Mouse (Mus musculus) gastrocnemius, postnatal 4 days (tissue): ENCODE data around the gene Cryba4. TPM values are rescaled to one million over a fixed set of nuclear protein-coding genes. Genes with fewer than 3 reads are reported as not detected.

ENCODE experiments used
- DNase-seq, 2 experiments: peaks; one replicate each; pipeline ENCODE4 v3.0.0; 2021 to 2022; ENCODE audit warnings: low spot score in 2 of 2, mixed read lengths in 2 of 2
- long read RNA-seq, 2 experiments: library from polyadenylated mRNA; stranded (forward); transcript quantifications; one replicate each; pipeline ENCODE4 v2.0.0; 2021
- total RNA-seq, 2 experiments: library from RNA; stranded (reverse); gene quantifications; 2 replicates each; pipeline ENCODE4 v1.2.3; 2021

Gene Cryba4
- total RNA-seq: under 1 TPM; 0.91 to 0.98 TPM
- long read RNA-seq, experiment 1, partial matches to known transcripts: 0 of 1 reads
- long read RNA-seq, experiment 1, other reads (novel, unspliced or antisense): 0 of 1 reads
- long read RNA-seq, experiment 2: 0 reads

DNA sequence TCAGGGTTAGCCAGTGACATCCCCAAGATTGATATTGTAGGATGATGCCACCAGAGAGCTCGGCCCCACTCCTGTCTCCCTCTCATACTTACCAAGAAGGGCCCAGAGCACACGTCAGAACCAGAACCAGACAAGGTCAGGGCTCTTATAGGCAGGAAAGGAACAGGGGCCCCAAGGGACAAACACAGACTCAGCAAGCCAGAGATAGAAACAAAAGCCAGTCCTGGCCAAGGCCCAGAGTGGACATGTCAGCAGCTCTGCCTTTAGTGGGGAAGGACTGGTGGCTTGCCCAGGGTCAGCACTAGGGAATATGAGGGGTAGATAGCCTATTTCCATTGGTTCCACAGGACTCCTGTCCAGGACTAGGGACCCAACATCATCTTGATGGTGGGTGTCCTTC, at the start of gene Cryba4:
Gene Cryba4 (minus strand): TSS at position 119 of the 400 bp plus-strand sequence.
- DNase-seq: no peak

DNA sequence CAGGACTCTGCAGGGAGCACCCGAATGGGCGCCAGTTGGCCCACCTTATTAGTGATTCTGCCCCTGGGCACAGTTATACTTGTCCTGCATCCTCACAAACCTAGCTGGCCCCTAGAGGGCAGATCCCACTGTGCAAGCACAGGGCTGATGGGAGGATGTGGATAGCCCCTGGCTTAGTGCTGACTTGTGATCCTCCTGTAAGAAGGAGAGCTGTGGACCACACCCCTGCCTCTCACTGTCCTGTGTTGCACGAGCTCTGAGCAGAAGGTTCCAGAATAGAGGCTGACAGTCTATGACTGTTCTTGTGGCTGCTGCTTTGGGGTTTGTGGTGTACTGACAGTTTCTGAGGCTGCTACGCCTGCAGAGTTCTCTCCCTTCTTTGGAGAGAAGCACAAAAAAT, 49.4 kb upstream of the Cryba4 start:
- no peak for DNase-seq

DNA sequence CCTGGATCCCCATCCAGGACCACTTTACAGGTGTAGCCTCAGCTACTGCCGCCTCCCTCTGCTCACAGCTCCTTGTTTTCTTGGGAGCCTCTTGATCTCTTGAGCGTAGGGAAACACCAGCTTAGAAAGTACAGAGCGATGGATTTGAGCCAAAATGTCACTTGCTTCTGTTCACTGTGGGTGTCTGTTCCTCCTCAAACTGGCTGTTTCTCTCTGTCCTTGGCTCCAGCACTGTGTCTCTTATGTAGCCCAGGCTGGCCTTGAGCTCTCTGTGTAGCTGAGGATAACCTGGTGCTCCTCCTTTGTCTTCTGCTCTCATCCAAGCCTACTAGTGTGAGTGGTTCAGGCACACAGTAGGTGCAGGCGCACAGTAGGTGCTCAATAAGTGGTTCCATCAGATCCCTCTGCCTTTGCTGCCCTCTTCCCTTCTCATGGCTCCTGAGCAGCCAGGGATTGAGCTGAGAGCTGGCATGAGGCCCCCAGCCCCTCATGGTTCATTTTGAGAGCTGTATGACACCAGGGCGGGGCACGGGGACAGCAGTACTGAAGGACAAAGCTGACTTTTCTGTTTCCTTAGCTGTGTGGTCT, 48.5 kb upstream of the Cryba4 start:
- no peak for DNase-seq

DNA sequence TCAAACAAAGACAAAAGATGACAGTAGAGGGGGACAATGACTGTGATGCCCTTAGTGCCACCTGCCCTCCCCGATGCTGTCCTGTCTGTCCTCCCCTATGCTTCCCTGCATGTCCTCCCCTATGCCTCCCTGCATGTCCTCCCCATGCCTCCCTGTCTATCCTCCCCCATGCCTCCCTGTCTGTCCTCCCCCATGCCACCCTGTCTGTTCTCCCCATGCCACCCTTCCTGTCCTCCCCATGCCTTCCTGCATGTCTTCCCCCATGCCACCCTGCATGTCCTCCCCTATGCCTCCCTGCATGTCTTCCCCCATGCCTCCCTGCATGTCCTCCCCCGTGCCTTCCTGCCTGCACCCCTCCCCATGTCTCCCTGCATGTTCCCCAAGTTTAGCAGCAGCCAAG, 47.8 kb upstream of the Cryba4 start:
- DNase-seq: no peak

DNA sequence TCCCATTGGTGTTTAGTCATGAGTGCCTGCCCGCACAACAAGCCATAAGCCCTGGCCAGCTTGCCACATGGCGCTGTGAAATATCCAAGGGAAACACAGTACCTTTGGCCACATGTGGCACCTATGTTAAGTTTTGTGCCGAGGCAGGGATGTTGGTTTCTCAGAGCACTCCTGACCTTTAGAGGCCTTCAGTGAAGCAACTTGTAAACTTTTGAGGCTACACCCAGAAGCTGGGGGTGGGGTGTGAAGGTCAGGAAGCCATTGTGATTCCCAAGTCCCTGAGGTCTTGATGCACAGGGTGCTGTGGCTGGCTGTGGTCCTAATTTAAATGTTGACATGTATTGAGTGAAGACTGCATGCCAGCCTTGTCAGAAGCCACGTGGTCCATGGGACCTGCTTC, 47.1 kb upstream of the Cryba4 start:
- no peak for DNase-seq

DNA sequence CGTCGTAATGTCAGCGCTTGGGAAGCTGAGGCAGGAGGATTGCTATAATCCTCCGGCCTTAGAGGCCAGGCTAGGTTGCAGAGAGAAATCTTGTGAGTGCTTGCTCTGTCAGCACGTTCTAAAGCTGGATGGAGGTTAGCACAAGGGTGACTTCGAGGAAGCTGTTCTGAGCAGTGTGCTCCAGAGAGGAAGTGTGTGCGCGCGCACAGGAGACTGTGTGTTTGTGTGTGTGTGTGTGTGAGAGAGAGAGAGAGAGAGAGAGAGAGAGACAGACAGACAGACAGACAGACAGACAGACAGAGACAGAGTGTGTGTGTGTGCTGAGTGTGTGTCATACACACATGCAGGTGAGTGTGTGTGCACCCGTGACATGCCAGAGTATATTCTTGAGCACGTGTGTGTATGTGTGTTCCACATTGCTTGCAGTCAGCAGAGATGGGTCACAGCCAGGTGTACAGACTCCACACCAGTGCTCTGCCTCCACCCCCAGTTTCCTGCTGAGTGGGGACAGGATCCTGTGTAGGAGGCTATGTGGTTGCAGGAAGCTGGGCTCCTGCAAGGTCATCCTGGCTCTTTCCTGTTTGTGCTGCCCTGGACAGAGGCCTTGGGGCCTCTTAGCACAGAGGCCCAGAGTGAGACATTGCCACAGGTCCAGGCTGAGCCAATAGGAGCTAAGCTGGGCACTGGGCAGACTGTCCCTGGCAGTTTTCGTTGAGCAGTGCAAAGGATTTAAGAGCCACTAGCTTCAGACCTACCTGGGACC, 46.1 kb upstream of the Cryba4 start:
- DNase-seq: no peak

DNA sequence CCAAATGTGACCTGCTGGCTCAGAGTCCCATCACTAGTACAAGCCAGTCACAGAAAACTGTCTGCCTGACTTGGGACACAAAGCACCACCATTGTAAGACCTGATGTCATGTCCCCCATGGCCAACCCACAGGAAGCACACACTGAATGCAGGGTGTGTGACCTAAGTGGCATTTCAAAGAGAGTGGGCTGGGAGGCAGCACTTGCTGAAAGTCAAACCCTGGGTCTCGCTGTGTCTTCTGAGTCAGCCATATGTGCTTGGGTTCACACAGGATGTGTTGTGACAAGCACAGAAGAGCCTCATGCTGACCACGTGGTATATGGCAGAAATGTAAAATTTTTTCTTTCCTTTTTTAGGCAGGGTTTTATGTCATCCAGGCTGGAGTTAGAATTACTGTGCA, 44.9 kb upstream of the Cryba4 start:
- no peak for DNase-seq

DNA sequence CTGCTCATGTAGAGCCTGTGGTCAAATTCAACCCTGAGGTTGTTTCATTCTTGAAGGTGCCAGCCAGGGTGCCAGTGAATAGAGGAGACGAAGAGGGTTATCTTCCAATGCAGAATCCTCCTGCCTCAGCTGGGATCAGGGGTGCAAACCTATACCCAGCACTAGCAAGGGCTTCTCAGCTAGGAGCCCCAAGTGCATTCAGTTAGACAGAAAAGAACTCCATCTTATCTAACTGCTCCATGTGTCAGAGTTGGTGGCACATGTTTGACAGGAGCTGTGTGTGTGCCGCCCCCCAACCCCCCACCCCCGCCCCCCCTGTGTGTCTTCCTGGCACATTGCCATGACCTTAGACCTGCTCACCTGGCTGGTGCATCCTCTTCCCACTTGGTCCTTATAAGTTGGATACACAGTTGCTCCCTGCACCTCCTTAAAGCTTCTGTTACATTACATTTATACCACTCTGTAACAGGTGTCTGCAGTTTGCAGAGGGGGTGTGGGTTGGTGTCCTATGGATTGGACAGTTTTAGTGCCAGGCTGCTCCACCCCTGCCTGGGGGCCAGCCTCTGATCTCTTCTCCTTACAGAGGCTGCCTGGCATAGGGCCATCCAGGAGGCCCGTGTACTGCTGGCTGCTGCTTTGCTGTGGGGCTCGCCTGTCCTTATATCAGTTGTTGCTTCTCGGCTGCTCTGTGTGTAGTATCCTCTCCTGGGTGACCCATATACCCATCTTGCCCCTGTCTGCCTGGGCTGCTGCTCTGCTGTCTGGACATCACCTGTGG, 44.3 kb upstream of the Cryba4 start:
- DNase-seq: no peak

DNA sequence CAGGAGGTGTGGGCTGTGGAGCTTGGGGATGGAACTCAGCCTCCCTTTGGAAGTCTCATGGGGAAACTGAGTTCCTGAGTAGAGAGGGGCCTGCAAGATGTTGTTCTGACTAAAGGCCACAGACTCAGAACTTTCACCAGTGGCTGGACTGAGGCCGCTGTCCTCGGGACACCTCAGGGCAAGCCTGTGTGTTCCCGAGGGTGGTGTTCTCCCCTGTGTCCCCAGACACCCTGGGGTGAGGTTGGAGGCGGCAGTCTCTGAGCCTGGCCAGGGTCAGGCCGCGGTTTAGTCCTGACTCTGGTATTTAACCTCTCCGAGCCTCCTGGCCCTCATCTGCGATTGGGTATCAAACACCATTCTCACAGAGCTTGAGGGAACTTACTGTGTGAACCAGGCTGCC, 43.2 kb upstream of the Cryba4 start:
- no peak for DNase-seq

DNA sequence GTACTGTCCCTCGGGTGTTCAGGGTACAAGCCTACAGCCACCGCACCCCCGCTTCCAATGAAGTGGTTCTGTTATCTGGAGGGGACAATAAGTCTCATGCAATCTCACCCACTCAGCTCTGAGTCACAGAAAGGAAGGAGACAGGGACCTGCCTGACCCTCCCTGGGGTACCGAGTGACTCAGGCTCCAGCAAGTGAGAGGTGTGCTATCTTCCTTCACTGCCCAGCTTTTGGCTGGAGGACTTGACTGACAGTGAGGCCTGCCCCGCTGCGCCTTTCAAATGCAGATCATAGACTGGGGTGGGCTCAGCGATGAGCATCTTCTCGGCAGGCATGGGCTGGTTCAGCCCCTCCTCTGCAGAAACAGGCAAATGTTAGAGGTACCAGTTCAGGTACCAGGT, 42.8 kb upstream of the Cryba4 start:
- DNase-seq: no peak

DNA sequence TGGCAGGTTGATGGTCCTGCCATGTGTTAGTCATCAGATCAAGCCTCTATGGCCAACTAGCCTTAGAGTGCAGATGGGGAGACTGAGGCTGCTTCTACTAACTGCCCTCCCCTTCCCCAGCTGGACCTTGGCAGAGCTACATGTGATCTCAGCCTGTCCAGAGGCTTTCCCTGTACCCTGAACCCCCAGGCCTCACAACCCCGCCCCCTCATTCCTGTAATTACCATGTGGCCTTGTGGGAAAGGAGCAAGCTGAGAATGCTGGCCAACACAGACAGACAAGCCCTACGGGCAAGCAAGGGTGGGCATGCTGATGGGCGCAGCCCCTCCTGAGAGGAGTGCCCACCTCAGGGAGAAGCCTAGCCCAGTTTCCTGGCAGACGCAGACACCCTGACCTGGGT, 42.4 kb upstream of the Cryba4 start:
- no peak for DNase-seq

DNA sequence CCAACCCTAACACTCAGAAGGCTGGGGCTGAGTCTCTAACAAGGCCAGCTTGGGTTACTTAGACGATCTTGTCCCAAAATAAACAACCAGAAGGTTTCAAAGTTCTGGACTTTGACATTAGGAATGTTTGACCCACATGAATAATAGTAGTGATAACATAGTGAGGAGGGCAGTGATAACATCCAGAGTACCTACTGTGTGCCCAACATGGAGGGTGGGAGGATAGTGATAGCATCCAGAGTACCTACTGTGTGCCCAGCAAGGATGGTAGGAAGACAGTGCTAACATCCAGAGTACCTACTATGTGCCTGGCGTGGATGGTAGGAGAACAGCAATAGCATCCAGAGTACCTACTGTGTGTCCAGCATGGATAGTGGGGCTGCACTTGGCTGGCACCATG, 41.5 kb upstream of the Cryba4 start:
- DNase-seq: no peak

DNA sequence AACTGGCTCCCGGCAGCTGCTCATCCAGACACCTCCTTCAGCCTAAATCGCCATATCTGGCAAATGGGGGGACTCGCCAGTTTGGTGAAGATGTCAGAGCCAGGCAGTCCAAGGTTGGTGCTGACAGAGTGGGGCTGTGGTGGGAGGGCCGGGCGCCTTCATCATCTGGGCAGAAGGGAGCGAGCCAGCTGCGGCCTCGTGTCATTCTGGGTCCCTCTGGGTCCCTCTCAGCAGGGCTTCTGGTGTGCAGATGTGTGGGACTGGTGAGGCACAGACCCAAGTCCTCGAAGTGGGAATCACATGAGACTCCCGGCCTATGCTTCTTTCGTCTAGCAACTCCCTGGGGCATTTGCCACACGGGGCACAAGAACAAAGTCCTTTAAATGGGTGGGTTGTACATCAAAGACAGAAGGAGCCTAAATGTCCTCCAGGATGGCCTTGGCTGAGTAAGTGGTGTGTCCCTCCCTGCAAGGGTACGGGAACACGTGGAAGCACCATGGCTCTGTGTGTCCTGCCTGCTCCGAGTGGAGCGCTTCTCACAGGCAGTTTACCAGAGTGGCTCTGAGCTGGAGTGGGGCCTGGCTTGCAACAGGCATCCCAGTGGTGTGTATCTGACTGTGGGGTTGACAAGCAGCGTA, 40.1 kb upstream of the Cryba4 start:
- no peak for DNase-seq

DNA sequence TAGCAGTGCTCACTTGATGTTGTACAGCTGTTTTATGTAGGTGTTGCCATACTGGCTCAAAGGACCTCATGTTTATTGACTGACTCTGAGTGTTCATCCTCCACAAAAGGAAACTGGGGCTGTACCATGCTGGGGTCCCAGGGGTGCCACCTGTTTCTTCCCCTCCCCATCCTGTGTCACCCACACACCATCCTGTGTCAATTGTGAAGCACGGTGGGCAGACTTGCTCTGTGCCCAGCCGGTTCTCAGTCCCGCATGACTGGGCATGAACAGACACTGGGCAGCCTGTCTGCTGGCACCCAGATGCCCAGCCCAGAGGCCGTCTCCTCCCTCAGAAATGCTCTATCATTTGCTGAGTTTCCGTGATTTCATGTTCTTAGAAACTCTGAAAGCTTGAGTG, 39.5 kb upstream of the Cryba4 start:
- no peak for DNase-seq

DNA sequence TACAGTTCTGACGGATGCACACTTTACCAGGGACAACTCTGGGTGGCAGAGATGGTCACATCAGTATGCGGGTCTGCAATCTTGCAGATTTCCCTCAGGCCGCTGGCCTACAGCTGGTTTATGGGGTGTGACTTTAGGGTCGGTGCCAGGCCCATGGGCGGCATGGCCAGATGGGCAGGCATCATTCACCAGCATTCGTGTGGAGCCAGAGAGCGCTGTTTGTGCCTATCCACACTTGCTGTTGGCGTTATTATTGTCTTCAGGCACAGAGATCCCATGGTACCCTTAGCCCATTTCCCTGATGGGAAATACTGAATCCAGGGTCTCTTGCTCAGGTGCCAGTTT, 38.2 kb upstream of the Cryba4 start:
- no peak for DNase-seq

DNA sequence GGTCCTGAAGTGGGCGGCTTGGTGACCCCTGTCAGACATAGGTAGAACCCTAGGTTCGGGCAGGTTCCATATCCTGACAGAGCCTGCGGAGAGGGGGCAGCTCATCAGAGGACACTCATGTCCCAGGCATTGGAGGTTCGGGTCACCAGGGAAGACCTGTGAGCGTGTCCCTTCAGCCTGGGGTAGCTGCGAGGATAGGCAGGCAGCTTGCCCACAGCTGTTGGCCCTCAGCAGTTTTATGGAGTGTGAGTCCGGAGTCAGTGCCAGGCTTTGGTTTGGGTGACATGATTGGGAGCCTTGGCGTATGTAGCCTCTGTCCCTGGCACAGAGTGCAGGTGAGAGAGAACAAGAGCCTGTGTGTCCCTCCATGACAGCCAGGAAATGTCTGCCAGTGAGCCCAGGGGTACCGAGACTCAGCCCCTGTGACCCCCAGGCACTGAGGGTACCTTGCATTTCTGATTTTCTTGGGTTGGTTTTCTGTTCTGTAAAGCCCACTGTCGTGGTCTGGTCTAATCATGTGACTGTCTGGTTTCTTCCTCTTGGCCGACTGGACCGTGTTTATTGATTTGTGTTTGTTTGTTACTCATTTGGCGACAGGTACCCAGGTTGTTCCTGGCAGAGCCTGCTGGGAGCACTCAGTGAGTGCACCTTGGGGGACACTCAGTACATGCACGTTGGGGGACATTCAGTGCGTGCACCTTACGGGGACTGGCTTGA, 37.7 kb upstream of the Cryba4 start:
- DNase-seq: peak in 1 of 2 experiments; percentile 42

DNA sequence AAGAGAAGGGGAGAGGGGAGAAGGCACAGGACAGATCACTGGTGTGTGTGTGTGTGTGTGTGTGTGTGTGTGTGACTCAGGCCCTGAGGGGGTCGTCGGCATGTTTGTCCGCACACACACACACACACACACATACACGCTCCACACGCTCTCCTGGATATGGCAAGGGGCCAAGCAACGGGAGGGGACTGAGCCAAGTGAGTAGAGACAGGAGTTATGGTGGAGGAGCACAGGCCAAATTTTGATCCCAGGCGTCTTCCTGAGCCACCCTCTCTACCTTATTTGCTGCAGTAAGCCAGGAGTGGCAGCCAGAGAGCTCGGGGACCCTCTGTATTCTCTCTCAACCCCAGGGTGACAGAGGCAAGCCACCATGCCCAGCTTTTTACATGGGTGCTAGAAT, 36.9 kb upstream of the Cryba4 start:
- no peak for DNase-seq

DNA sequence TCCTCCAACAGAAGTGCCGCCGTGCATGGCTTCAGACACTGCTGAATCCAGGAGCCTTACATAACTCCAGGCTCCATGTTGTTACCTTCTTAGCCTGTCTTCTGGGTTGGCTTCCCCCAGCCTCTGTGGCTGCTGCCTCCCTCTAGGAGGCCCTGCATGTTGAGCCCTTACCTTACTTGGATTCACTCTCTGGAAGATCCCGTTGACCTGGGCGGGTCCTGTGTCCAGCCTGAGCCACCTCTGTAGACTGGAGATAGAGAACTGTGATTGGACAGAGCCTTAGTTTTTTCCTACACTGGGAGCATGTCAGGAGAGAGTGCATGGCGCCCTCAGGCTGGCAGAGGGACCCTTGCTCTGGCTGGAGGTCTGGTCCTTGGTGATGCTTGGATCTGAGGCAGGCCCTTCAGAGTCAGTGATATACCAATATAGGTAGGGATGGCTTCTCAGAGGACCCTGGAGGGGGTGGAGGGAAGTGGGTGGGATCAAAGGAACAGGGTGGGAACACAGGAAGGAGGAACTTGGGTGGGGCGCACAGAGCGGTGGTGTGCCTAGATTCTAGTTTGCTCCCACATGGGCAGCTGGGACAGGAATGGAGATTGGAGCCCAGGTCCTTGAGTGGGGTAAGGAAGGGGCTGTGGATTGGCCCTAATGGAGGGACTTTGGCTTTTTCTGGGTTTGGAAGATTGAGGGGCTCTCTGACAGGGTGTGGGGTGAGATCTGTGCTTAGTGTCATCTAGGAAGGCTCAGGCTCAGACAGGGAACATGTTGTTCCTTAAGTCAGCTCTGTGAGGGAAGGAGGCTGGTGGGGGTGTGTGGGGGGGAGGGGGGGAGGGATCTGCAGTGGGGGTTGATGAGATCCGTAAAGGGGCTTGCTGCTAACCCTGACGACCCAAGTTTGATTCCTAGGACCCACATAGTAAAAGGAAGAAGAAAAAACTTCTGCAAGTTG, 36.1 kb upstream of the Cryba4 start:
- no peak for DNase-seq

DNA sequence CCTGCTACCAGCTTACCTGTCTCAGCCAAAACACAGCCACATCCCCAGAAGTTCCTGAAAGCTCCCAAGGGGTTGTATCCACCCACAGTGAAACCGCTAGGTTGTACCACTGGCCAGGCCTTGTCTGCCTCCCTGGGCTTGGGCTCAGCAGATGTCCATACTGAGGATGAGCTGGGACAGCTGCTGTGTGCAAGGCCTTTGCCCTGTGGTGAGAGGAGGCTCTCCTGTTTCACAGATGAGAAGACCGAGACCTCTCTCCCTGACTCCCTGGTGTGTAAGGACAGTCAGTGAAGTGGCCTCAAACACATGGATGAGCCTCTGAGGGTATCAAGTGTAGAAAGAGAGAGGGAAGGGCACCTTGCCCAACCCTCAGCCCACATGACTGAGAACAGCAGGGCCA, 35.3 kb upstream of the Cryba4 start:
- no peak for DNase-seq
